Mouse (Mus musculus): Measurements from ENCODE around the gene Prim2. TPM values are rescaled to one million over a fixed set of nuclear protein-coding genes. Genes with fewer than 3 reads are reported as not detected.

The Prim2 gene
- polyA plus RNA-seq (2015; fragmentation: Nextera tagmentation; extraction: Ambion mirVana): 28.5 and 30.5 TPM in 2 replicates

- peak within 1 kb of the TSS; percentile 77 for H3K27ac ChIP-seq (ENCODE audit: low read length)
- peak within 1 kb of the TSS; percentile 82 for H3K9ac ChIP-seq (ENCODE audit: low read length)
- peak; percentile 83 for ATAC-seq (ENCODE audit: insufficient read depth, low FRiP score)
- no peaks in the 10 kb centered on the region for H3K9me3 ChIP-seq (replicated peaks; ENCODE audit: control insufficient read depth, low read length)
- H3K27me3 ChIP-seq (ENCODE audit: control insufficient read depth, insufficient read depth, low read length): no peaks in the 10 kb centered on the region
- H3K4me3 ChIP-seq (replicated peaks; ENCODE audit: low read length): peak within 1 kb of the TSS; percentile 88
- H3K4me1 ChIP-seq (ENCODE audit: control insufficient read depth, insufficient read depth, low read length): peaks cover 3% of the 10 kb centered on the region; the same call in 1 of the 2 replicates
- peak within 1 kb of the TSS; percentile 76 for H3K4me2 ChIP-seq (ENCODE audit: low read depth, low read length)
- H3K36me3 ChIP-seq (ENCODE audit: control insufficient read depth, insufficient read depth, low read length): no peaks in the 10 kb centered on the region
- WGBS: under 1% methylated on average over 26 of the region's 26 CpGs
Observed at GRCm38 (mm10) chr1:33669708-33670141, at the start of gene Prim2. TSS of gene Prim2 (minus strand) at chr1:33669795.

DNA sequence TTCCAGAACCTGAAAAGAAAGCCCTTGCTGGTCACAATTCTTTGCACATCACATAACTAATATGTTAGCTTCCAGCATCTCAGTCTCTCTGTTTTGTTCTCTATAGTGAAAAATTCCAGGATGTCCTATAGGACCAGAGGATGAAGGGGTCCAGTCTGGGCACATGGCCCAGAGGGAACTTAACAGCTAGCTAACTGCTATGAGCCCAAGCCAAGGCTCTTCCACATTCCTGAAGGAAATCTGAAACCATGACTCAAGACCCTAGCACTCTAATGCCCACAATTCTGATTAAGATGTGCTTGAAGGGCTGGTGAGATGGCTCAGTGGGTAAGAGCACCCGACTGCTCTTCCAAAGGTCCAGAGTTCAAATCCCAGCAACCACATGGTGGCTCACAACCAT lies 48.0 kb upstream of the Prim2 start:
- Histone ChIP-seq H3K4me3 (replicated peaks; ENCODE audit: low read length) (no peak overlapping the region), H3K4me2 (ENCODE audit: low read depth, low read length) (no peak overlapping the region), H3K9me3 (replicated peaks; ENCODE audit: control insufficient read depth, low read length) (no peaks in the 10 kb centered on the region), H3K9ac (ENCODE audit: low read length) (no peak overlapping the region), H3K27ac (ENCODE audit: low read length) (no peak overlapping the region), H3K27me3 (ENCODE audit: control insufficient read depth, insufficient read depth, low read length) (no peaks in the 10 kb centered on the region), H3K36me3 (ENCODE audit: control insufficient read depth, insufficient read depth, low read length) (no peaks in the 10 kb centered on the region), H3K4me1 (ENCODE audit: control insufficient read depth, insufficient read depth, low read length) (no peaks in the 10 kb centered on the region)
- WGBS: 74% methylated on average over 1 of the region's 1 CpGs
- ATAC-seq (ENCODE audit: insufficient read depth, low FRiP score): no peak

DNA sequence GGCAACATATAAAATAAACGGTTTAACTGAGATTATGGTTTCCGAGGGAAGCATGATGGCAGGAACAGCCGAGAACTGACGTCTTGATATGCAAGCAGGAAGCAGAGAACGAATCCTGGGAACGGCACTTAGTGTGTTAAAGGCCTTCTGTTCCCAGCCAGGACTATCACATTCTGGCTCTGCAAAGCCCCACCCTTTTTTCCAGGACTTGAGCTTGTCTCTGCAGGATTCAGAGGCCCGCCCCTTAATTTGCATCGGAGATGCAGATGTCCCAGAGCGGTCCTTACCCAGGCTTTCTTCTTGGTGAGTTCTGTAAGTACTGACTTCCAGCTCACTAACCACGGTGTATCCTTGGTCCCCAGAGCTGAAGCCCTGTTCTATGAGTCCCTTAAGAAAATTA lies 45.2 kb upstream of the Prim2 start:
- Histone ChIP-seq H3K4me1 (ENCODE audit: control insufficient read depth, insufficient read depth, low read length) (no peaks in the 10 kb centered on the region), H3K9me3 (replicated peaks; ENCODE audit: control insufficient read depth, low read length) (no peaks in the 10 kb centered on the region), H3K4me3 (replicated peaks; ENCODE audit: low read length) (no peak overlapping the region), H3K9ac (ENCODE audit: low read length) (no peak overlapping the region), H3K36me3 (ENCODE audit: control insufficient read depth, insufficient read depth, low read length) (no peaks in the 10 kb centered on the region), H3K27ac (ENCODE audit: low read length) (no peak overlapping the region), H3K4me2 (ENCODE audit: low read depth, low read length) (peak overlapping the region; percentile 19; the same call in 1 of the 2 replicates), H3K27me3 (ENCODE audit: control insufficient read depth, insufficient read depth, low read length) (no peaks in the 10 kb centered on the region)
- WGBS: 4% methylated on average over 10 of the region's 10 CpGs
- ATAC-seq (ENCODE audit: insufficient read depth, low FRiP score): 0 out of 2 replicates have a peak, but pooled peaks have one; percentile 31

DNA sequence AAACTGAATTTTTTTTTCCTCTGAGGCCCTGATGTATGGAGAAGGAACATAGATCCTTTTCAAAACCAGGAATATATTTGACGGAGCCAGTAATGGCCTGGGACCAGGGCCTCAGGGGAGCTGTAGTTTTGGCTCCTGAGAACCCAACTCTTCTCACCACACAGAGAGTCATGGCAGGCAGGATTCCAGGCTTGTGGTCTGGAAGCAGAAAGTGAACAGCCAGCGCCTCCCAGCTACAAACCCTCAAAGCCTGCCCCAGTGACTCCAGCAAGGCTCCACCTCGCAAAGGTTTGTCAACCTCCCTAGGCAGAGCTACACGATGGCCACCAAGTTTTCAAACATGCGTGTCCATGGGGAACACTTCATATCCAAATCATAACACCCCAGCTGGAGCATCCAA lies 42.4 kb upstream of the Prim2 start:
- ATAC-seq (ENCODE audit: insufficient read depth, low FRiP score): no peak
- Histone ChIP-seq H3K27ac (ENCODE audit: low read length) (no peak overlapping the region), H3K4me3 (replicated peaks; ENCODE audit: low read length) (no peak overlapping the region), H3K36me3 (ENCODE audit: control insufficient read depth, insufficient read depth, low read length) (no peaks in the 10 kb centered on the region), H3K9ac (ENCODE audit: low read length) (no peak overlapping the region), H3K4me2 (ENCODE audit: low read depth, low read length) (no peak overlapping the region), H3K27me3 (ENCODE audit: control insufficient read depth, insufficient read depth, low read length) (no peaks in the 10 kb centered on the region), H3K9me3 (replicated peaks; ENCODE audit: control insufficient read depth, low read length) (no peaks in the 10 kb centered on the region), H3K4me1 (ENCODE audit: control insufficient read depth, insufficient read depth, low read length) (no peaks in the 10 kb centered on the region)
- 81% methylated on average over 5 of the region's 5 CpGs for WGBS

DNA sequence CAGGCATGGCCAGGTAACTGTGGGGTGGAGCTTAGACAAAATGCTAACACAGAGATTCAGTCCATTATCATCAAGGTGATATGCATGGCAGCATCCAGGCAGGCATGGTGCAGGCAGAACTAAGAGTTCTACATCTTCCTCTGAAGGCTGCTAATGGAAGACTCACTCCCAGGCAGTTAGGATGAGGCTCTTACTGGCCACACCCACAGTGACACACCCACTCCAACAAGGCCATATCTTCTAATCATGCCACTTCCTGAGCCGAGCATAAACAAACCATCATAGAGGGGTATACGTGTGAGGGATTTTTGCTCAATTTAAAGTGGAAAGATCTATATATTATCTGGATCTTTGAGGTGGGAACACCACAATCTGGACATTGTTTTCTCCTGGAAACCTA lies 40.0 kb upstream of the Prim2 start:
- ATAC-seq (ENCODE audit: insufficient read depth, low FRiP score): no peak
- Histone ChIP-seq H3K9ac (ENCODE audit: low read length) (no peak overlapping the region), H3K4me3 (replicated peaks; ENCODE audit: low read length) (no peak overlapping the region), H3K9me3 (replicated peaks; ENCODE audit: control insufficient read depth, low read length) (no peaks in the 10 kb centered on the region), H3K36me3 (ENCODE audit: control insufficient read depth, insufficient read depth, low read length) (no peaks in the 10 kb centered on the region), H3K4me2 (ENCODE audit: low read depth, low read length) (no peak overlapping the region), H3K4me1 (ENCODE audit: control insufficient read depth, insufficient read depth, low read length) (no peaks in the 10 kb centered on the region), H3K27me3 (ENCODE audit: control insufficient read depth, insufficient read depth, low read length) (no peaks in the 10 kb centered on the region), H3K27ac (ENCODE audit: low read length) (no peak overlapping the region)
- 39% methylated on average over 2 of the region's 2 CpGs for WGBS

DNA sequence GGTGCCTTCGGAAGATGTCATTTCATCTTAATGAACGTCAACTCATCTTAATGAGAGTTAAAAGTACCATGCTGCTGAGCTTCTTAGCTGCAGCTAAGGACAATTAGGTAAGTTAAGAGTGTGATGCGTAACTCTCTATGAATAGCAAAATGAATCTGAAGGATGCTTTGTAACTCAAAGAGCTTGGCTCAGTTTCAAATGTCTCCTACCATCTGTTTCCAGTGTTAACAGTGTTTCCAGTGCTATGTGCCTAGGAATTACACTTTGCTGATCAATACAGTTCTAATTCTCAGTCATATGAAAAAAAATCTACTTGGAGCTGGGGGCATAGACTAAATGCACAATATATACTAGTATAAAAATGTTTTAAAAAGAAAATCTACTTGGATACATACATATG lies 31.6 kb upstream of the Prim2 start:
- 85% methylated on average over 3 of the region's 3 CpGs for WGBS
- Histone ChIP-seq H3K4me2 (ENCODE audit: low read depth, low read length) (no peak overlapping the region), H3K27me3 (ENCODE audit: control insufficient read depth, insufficient read depth, low read length) (no peaks in the 10 kb centered on the region; the same call in 1 of the 2 replicates), H3K27ac (ENCODE audit: low read length) (no peak overlapping the region), H3K9me3 (replicated peaks; ENCODE audit: control insufficient read depth, low read length) (no peaks in the 10 kb centered on the region), H3K9ac (ENCODE audit: low read length) (no peak overlapping the region), H3K36me3 (ENCODE audit: control insufficient read depth, insufficient read depth, low read length) (no peaks in the 10 kb centered on the region), H3K4me1 (ENCODE audit: control insufficient read depth, insufficient read depth, low read length) (no peaks in the 10 kb centered on the region), H3K4me3 (replicated peaks; ENCODE audit: low read length) (no peak overlapping the region)
- ATAC-seq (ENCODE audit: insufficient read depth, low FRiP score): no peak

GRCm38 (mm10) chr1:33696016-33696415 lies 26.4 kb upstream of the Prim2 start:
- ATAC-seq (ENCODE audit: insufficient read depth, low FRiP score): no peak
- H3K27ac ChIP-seq (ENCODE audit: low read length): no peak overlapping the region
- WGBS: 67% methylated on average over 2 of the region's 2 CpGs

GRCm38 (mm10) chr1:33693893-33694292 lies 24.3 kb upstream of the Prim2 start:
- H3K27ac ChIP-seq (ENCODE audit: low read length): no peak overlapping the region
- no peaks in the 10 kb centered on the region for H3K27me3 ChIP-seq (ENCODE audit: control insufficient read depth, insufficient read depth, low read length)
- no peak overlapping the region for H3K4me3 ChIP-seq (replicated peaks; ENCODE audit: low read length)
- no peak overlapping the region for H3K4me2 ChIP-seq (ENCODE audit: low read depth, low read length)
- H3K9ac ChIP-seq (ENCODE audit: low read length): no peak overlapping the region
- no peaks in the 10 kb centered on the region for H3K4me1 ChIP-seq (ENCODE audit: control insufficient read depth, insufficient read depth, low read length)
- no peaks in the 10 kb centered on the region for H3K36me3 ChIP-seq (ENCODE audit: control insufficient read depth, insufficient read depth, low read length)
- 75% methylated on average over 3 of the region's 3 CpGs for WGBS
- no peak for ATAC-seq (ENCODE audit: insufficient read depth, low FRiP score)
- no peaks in the 10 kb centered on the region for H3K9me3 ChIP-seq (replicated peaks; ENCODE audit: control insufficient read depth, low read length)

More at GRCm38 (mm10) chr1:33696016-33696415, 26.4 kb upstream of the Prim2 start:
- no peaks in the 10 kb centered on the region for H3K36me3 ChIP-seq (ENCODE audit: control insufficient read depth, insufficient read depth, low read length)
- no peak overlapping the region for H3K9ac ChIP-seq (ENCODE audit: low read length)
- no peak overlapping the region for H3K4me2 ChIP-seq (ENCODE audit: low read depth, low read length)
- no peaks in the 10 kb centered on the region for H3K9me3 ChIP-seq (replicated peaks; ENCODE audit: control insufficient read depth, low read length)
- H3K4me1 ChIP-seq (ENCODE audit: control insufficient read depth, insufficient read depth, low read length): no peaks in the 10 kb centered on the region
- H3K4me3 ChIP-seq (replicated peaks; ENCODE audit: low read length): no peak overlapping the region
- H3K27me3 ChIP-seq (ENCODE audit: control insufficient read depth, insufficient read depth, low read length): no peaks in the 10 kb centered on the region

DNA sequence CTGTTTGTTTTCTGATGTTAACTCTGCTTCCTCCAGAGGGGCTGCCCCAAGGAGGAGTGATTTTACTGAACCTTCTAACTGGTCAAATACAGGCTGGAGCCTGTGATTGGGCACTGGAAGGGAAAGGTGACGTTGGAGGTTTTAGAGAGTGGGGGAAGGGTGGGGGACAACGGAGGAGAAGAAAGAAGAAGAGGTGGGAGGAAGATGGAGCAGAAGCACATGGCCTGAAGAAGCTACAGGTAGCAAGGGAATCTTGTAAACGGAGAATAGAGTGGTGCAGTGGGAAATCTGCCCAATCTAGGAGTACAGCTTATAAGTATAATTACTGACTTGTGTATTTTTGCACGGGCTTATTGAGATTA lies 20.5 kb upstream of the Prim2 start:
- Histone ChIP-seq H3K4me1 (ENCODE audit: control insufficient read depth, insufficient read depth, low read length) (no peaks in the 10 kb centered on the region), H3K27me3 (ENCODE audit: control insufficient read depth, insufficient read depth, low read length) (no peaks in the 10 kb centered on the region), H3K9me3 (replicated peaks; ENCODE audit: control insufficient read depth, low read length) (no peaks in the 10 kb centered on the region), H3K27ac (ENCODE audit: low read length) (no peak overlapping the region), H3K4me2 (ENCODE audit: low read depth, low read length) (no peak overlapping the region), H3K36me3 (ENCODE audit: control insufficient read depth, insufficient read depth, low read length) (no peaks in the 10 kb centered on the region), H3K9ac (ENCODE audit: low read length) (no peak overlapping the region), H3K4me3 (replicated peaks; ENCODE audit: low read length) (no peak overlapping the region)
- no peak for ATAC-seq (ENCODE audit: insufficient read depth, low FRiP score)
- 48% methylated on average over 4 of the region's 4 CpGs for WGBS

All from stomach, embryonic 16.5 days (tissue).